Mouse (Mus musculus): ENCODE results near the gene Limch1. TPM values are rescaled to one million over a fixed set of nuclear protein-coding genes. Genes with fewer than 3 reads are reported as not detected.

Limch1 gene
- polyA plus RNA-seq, 1 experiment from 2014 or later, result 41.1 TPM

DNA sequence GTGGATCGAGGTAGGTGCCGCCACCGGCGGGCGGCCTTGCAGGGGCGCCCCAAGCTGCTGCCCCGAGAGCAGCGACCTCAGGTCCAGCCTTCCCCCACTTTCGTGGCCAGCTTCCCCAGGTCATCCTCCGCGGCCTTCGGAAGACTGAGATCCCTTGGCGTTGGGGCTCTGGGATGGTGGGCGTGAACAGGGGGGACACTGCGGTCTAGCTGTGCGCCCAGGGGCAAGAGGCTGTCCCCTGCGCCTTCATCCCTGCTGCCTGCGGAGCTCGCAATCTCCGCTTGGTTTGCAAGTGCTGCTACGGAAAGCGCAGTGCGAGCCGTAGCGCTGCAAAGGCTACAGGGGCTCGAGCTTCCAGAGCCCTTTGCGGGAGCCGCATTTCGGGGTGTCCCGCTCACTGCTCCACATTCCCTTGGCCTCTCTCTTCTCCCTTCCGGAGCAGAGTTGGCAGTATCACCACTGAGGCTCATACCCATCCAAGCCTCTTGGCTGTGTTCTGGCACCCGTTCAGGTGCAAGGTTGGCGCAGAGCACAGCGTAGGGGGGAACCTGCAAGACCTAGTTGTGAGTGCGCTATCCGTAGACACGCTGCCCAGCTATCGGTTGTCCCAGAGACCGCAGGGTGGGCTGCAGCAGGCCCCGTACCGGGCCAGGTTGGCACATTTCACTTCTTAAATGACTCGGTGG lies 512 bp downstream of the Limch1 start:
- ChIA-PET POLR2A (no interaction called here), CTCF (interaction anchor here (1.0 to 1.5 kb wide), 6 partner anchors 11 to 224 kb away, joined by 3 to 4 read pairs (median 3); no protein-coding TSS in a partner anchor)
- ATAC-seq (peak; percentile 55), DNase-seq (ENCODE audit: low read depth, low spot score) (no peak)
- TF ChIP-seq CTCF (IDR thresholded peaks at IDR 0.05), result no peak
- H3K27me3 ChIP-seq, result no peaks in the 10 kb centered on the region
- in situ Hi-C loops (cut with MboI; ENCODE audit: low pct_unique_long_range_greater_than_20kb), result no loop called here

GRCm38 (mm10) chr5:66746761-66747160 lies 1.1 kb downstream of the Limch1 start:
- in situ Hi-C loops (cut with MboI; ENCODE audit: low pct_unique_long_range_greater_than_20kb), result no loop called here
- CTCF ChIA-PET, result interaction anchor here (1.0 to 1.5 kb wide), 4 partner anchors 14 to 154 kb away, joined by 3 read pairs; no protein-coding TSS in a partner anchor
- no peak for DNase-seq (ENCODE audit: low read depth, low spot score)
- ATAC-seq, result no peak
- no peak for TF ChIP-seq CTCF (IDR thresholded peaks at IDR 0.05)
- no peaks in the 10 kb centered on the region for H3K27me3 ChIP-seq
- POLR2A ChIA-PET, result interaction anchor here (0.9 kb wide), 1 partner anchor 11 kb away, joined by 3 read pairs; no protein-coding TSS in a partner anchor

GRCm38 (mm10) chr5:66747761-66748430 lies 2.3 kb downstream of the Limch1 start:
- ChIA-PET POLR2A (interaction anchor here (0.7 to 0.9 kb wide), 2 partner anchors 10 to 140 kb away, joined by 3 read pairs; no protein-coding TSS in a partner anchor), CTCF (interaction anchor here (1.5 kb wide), 1 partner anchor 48 kb away, joined by 3 read pairs; no protein-coding TSS in a partner anchor)
- DNase-seq (ENCODE audit: low read depth, low spot score) (no peak), ATAC-seq (no peak)
- no peak for TF ChIP-seq CTCF (IDR thresholded peaks at IDR 0.05)
- in situ Hi-C loops (cut with MboI; ENCODE audit: low pct_unique_long_range_greater_than_20kb), result no loop called here
- no peaks in the 10 kb centered on the region for H3K27me3 ChIP-seq

DNA sequence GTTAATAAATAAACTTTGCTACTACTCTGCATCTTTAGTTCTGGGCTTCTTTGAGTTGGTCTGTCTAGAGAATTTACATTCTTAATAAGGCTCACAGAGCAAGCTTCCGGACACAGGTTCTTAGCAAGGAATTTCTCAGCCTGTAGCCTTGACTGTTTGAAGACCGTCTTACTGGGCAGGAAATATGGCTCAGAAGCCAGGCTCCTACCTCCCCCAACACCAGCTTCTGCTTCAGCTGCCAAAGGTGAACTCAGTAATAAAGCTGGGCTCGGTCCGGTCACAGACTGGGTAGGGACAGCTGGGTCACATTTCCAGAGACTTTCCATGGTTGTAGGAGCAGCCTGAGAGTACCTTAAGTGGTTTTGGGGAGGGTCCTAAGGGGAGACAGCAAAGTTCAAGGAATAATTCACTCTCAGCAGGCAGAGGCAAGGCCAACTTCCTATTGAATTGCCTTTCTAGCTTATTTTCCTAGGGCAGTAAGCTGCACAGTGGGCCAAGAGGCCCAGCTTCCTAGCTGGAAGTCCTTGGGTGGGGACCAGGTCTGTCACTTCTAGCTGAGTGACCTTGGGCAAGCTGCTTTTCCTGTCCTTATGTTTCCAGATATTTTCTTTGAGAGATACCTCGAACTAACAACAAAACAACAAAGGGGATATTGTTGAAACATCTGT lies 3.0 kb downstream of the Limch1 start:
- no peak for TF ChIP-seq CTCF (IDR thresholded peaks at IDR 0.05)
- peak; percentile 52 for ATAC-seq
- ChIA-PET POLR2A (interaction anchor here (0.7 kb wide), 1 partner anchor 139 kb away, joined by 3 read pairs; no protein-coding TSS in a partner anchor), CTCF (no interaction called here)
- in situ Hi-C loops (cut with MboI; ENCODE audit: low pct_unique_long_range_greater_than_20kb), result no loop called here
- H3K27me3 ChIP-seq, result no peaks in the 10 kb centered on the region
- DNase-seq (ENCODE audit: low read depth, low spot score), result no peak

DNA sequence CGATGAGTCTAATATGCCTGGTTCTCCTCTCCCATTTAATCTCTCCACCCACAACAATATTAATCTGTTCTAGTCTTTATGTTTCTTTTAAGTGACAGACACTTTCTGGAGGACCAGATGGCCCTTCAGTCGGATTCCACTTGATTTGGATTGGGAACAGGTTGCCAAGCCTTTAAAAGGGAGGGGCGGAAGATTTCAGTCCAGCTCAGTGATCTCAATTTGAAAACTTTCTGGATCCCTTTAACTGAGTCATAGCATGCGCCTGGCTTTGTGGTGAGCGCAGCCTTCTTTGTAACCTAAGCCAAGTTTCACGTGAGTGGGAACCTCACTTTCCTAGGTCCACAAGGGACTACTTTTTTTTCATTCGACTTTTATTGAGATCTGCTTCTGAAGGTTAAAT lies 5.0 kb downstream of the Limch1 start:
- ATAC-seq, result no peak
- POLR2A ChIA-PET, result no interaction called here
- H3K27me3 ChIP-seq, result no peaks in the 10 kb centered on the region
- DNase-seq (ENCODE audit: low read depth, low spot score), result no peak
- TF ChIP-seq CTCF (IDR thresholded peaks at IDR 0.05), result no peak
- CTCF ChIA-PET, result no interaction called here
- in situ Hi-C loops (cut with MboI; ENCODE audit: low pct_unique_long_range_greater_than_20kb), result no loop called here

DNA sequence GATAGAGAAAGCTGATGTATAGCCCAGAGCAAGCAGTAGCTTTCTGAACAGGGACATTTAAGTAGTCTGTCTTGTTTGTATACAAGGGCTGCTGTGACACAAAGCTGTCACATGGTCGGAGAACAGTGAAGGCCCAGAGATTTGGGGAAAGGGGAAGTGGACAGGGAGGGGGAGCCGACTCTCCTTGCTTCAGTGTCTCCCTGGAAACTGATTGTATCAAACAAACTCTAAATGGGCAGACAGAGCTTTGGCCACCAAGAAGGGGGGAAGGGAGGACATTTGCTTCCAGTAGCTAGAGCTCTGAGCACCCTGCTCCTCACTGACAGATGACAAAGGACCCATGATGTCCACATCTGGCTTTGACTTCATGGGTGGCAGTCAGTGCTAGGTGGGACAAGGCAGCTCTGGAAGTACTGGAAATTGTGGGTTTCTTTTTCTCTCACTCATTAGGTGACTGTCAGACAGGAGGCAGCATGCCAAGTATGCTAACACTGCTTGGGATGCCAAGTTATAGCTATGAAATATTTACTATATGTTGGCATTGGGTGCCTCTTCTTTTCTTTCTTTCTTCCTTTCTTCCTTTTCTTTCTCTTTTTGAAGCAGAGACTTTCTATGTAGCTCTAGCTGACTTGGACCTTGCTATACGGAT lies 5.8 kb downstream of the Limch1 start:
- in situ Hi-C loops (cut with MboI; ENCODE audit: low pct_unique_long_range_greater_than_20kb), result no loop called here
- DNase-seq (ENCODE audit: low read depth, low spot score) (no peak), ATAC-seq (no peak)
- CTCF ChIA-PET, result interaction anchor here (0.7 to 1.3 kb wide), 3 partner anchors 10 to 50 kb away, joined by 3 read pairs; no protein-coding TSS in a partner anchor
- H3K27me3 ChIP-seq, result no peaks in the 10 kb centered on the region
- POLR2A ChIA-PET, result no interaction called here
- TF ChIP-seq CTCF (IDR thresholded peaks at IDR 0.05), result no peak

DNA sequence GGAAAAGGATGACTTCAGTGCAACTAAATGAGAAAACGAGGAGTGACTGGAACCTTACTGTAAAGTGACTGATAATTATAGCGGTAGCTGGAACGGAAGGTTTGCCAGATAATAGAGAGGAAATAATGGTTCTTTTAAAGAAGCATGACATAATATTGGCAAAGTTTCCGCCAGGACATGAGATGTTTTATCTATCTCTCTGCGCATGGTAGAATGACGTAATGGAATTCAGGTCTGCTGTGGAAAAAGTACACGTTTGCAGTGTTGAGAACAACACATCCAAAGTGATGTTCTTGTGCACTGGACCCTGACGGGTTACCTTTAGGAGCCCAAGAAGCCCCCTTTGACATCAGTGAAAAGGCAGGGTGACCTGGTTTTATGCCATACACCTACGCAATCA lies 8.0 kb downstream of the Limch1 start:
- ATAC-seq (no peak), DNase-seq (ENCODE audit: low read depth, low spot score) (no peak)
- H3K27me3 ChIP-seq, result no peaks in the 10 kb centered on the region
- in situ Hi-C loops (cut with MboI; ENCODE audit: low pct_unique_long_range_greater_than_20kb), result no loop called here
- POLR2A ChIA-PET, result no interaction called here
- no peak for TF ChIP-seq CTCF (IDR thresholded peaks at IDR 0.05)
- CTCF ChIA-PET, result interaction anchor here (1.0 to 1.4 kb wide), 2 partner anchors 10 to 22 kb away, joined by 3 to 5 read pairs; no protein-coding TSS in a partner anchor

DNA sequence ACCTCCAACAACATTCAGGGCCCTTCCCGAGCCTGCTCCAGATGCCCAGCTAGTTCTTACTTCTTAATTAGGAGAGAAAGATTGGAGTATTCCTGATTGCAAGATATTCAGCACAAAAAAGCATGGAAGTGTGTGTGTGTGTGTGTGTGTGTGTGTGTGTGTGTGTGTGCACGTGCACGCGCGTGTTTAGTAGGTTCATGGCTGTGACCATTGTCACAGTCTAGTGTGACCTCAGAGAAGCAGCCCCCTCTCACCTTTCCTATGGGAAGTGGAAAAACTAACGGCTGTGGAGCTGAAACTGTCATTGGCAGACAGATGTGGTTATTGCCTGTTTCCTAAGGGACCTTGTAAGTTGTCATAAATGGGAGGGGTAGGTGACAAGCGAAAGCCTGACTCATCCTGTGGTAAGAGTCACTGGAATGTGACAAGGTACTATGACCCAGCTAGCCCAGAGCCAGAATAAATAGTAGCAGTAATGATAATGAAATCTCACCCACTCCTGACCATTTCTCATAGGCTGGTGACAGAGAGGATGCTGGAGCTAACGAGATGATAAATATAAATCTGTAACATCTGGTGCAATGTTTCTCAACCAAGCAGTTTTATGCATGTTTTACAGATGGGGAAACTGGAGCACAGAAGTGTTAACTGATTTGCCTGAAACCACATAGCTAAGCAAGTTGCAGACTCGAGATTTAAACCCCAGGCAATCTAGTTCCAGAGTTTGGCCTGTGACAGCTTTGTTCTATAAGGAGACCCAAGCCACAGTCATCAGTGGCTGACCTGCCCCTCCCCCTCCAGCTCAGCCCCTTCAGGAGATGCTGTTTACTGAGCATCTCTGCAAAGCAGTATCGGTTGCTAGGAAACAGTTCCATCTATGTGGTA lies 11.4 kb downstream of the Limch1 start:
- ATAC-seq (peak; percentile 47), DNase-seq (ENCODE audit: low read depth, low spot score) (no peak)
- ChIA-PET POLR2A (interaction anchor here (0.6 to 0.9 kb wide), 5 partner anchors 10 to 194 kb away, joined by 3 read pairs; no protein-coding TSS in a partner anchor), CTCF (interaction anchor here (1.0 to 1.3 kb wide), 3 partner anchors 9 to 15 kb away, joined by 3 to 4 read pairs (median 4); partner anchors contain the start of gene Limch1)
- H3K27me3 ChIP-seq, result no peaks in the 10 kb centered on the region
- TF ChIP-seq CTCF (IDR thresholded peaks at IDR 0.05), result no peak
- in situ Hi-C loops (cut with MboI; ENCODE audit: low pct_unique_long_range_greater_than_20kb), result no loop called here

DNA sequence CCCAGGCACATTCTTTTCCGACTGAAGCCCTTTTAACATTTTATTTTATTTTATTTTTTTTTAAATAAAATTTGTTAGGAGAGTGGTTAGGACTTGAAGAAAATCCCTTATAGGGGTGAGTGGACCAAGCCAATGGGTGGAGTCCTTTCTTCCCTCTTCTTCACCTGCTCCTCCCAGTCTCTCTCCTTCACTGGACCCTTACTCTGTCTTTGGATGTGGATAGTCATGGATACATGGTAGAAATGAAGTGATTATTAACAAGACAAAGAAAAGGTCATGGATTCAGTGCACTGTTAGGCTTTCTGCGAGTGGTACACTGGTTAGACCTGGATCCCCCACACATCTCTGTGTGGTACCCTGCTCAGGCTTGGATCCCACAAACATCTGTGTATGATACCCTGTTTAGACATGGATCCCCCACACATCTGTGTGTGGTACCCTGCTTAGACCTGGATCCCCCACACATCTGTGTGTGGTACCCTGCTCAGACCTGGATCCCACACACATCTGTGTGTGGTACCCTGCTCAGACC lies 12.1 kb downstream of the Limch1 start:
- H3K27me3 ChIP-seq, result no peaks in the 10 kb centered on the region
- POLR2A ChIA-PET, result interaction anchor here (0.7 to 0.9 kb wide), 2 partner anchors 11 to 100 kb away, joined by 3 read pairs; no protein-coding TSS in a partner anchor
- ATAC-seq (no peak), DNase-seq (ENCODE audit: low read depth, low spot score) (no peak)
- in situ Hi-C loops (cut with MboI; ENCODE audit: low pct_unique_long_range_greater_than_20kb), result no loop called here
- no peak for TF ChIP-seq CTCF (IDR thresholded peaks at IDR 0.05)
- CTCF ChIA-PET, result interaction anchor here (0.6 to 1.3 kb wide), 4 partner anchors 8 to 53 kb away, joined by 3 to 4 read pairs (median 4); partner anchors contain the start of gene Limch1
